Mouse (Mus musculus) bone marrow macrophage, adult 2 months (primary cell): ENCODE results near the gene Actn1.

Experiments used
- CTCF ChIP-seq: IDR thresholded peaks from 2 replicates; pipeline ENCODE4 v1.5.1; 2012; ENCODE audit warnings: low read depth, mild to moderate bottlenecking, low read length, moderate library complexity
- POLR2A ChIP-seq: IDR thresholded peaks from 2 replicates; pipeline ENCODE4 v1.6.1; 2012; ENCODE audit warnings: mild to moderate bottlenecking, low read depth, low read length, borderline replicate concordance

GRCm38 (mm10) chr12:80168736-80169135 is 91.4 kb downstream of the Actn1 start:
- no peak for TF ChIP-seq CTCF
- no peak for TF ChIP-seq POLR2A
